Mouse (Mus musculus) bone marrow, adult 2 months (tissue): ENCODE data around the gene Traf2. TPM values are rescaled to one million over a fixed set of nuclear protein-coding genes. Genes with fewer than 3 reads are reported as not detected.

Experiments
- H3K27ac ChIP-seq: fragments of 200-500 bp; 2 replicates; pipeline ENCODE4 v1.5.1; 2012; ENCODE audit warnings: low read depth, mild to moderate bottlenecking, control low read depth, inconsistent platforms, low read length; ENCODE audit not compliant: control insufficient read depth, poor library complexity, insufficient read depth
- H3K4me1 ChIP-seq: fragments of 200-500 bp; 2 replicates; pipeline ENCODE4 v1.6.1; 2011; ENCODE audit warnings: low read length; ENCODE audit not compliant: control insufficient read depth, insufficient read depth
- H3K4me3 ChIP-seq: fragments of 200-500 bp; replicated peaks from 2 replicates; pipeline ENCODE3; 2011; ENCODE audit warnings: mild to moderate bottlenecking, low read depth, low read length, control low read depth; ENCODE audit not compliant: control insufficient read depth
- CTCF ChIP-seq: fragments of 200-500 bp; IDR thresholded peaks from 2 replicates; pipeline ENCODE4 v1.5.1; 2011; ENCODE audit warnings: low read length, control low read depth; ENCODE audit not compliant: control insufficient read depth, insufficient read depth
- POLR2A ChIP-seq: fragments of 200-500 bp; IDR thresholded peaks from 2 replicates; pipeline ENCODE4 v1.6.1; 2011; ENCODE audit warnings: low read depth, mild to moderate bottlenecking, control low read depth, low read length, borderline replicate concordance; ENCODE audit not compliant: control insufficient read depth
- WGBS: fragments of 180-500 bp; shearing (Covaris S2); methylation state at CpG from one replicate; pipeline ENCODE4 v1.1.7; 2018; 5-methylcytosine and 5-hydroxymethylcytosine counted together
- polyA plus RNA-seq: library from polyadenylated mRNA; stranded (reverse); fragments of >200 nt; gene quantifications from 2 replicates; pipeline ENCODE4 v1.2.4, GENCODE M21; 2011; ENCODE audit warnings: low replicate concordance; ENCODE audit not compliant: missing spikeins, insufficient read depth, insufficient read length

Gene Traf2
- polyA plus RNA-seq, 1 experiment, result 22.7 TPM

- Histone ChIP-seq H3K27ac (no peak overlapping the region), H3K4me1 (no peaks in the 10 kb centered on the region; the same call in 1 of the 2 replicates), H3K4me3 (no peak overlapping the region)
- TF ChIP-seq POLR2A, result no peak
- TF ChIP-seq CTCF, result no peak
- WGBS, result 94% methylated on average over 4 of the region's 4 CpGs
These were observed 6.2 kb downstream of the Traf2 start for GRCm38 (mm10) chr2:25540541-25540948.

- Histone ChIP-seq H3K4me3 (no peak overlapping the region), H3K27ac (no peak overlapping the region), H3K4me1 (no peaks in the 10 kb centered on the region; the same call in 1 of the 2 replicates)
- TF ChIP-seq CTCF, result no peak
- no peak for TF ChIP-seq POLR2A
- 89% methylated on average over 8 of the region's 8 CpGs for WGBS
These were observed 10.2 kb downstream of the Traf2 start for GRCm38 (mm10) chr2:25536531-25536930.

GRCm38 (mm10) chr2:25534866-25535182, 11.9 kb downstream of the Traf2 start:
- 91% methylated on average over 2 of the region's 2 CpGs for WGBS
- TF ChIP-seq POLR2A (no peak), CTCF (no peak)
- Histone ChIP-seq H3K4me3 (no peak overlapping the region), H3K4me1 (no peaks in the 10 kb centered on the region; the same call in 1 of the 2 replicates), H3K27ac (peak overlapping the region; percentile 26; the same call in 1 of the 2 replicates)

GRCm38 (mm10) chr2:25534178-25534865, 12.4 kb downstream of the Traf2 start:
- TF ChIP-seq CTCF (no peak), POLR2A (no peak)
- H3K4me1 ChIP-seq, result no peaks in the 10 kb centered on the region; the same call in 1 of the 2 replicates
- peak overlapping the region; percentile 26; the same call in 1 of the 2 replicates for H3K27ac ChIP-seq
- no peak overlapping the region for H3K4me3 ChIP-seq
- 56% methylated on average over 3 of the region's 3 CpGs for WGBS

- Histone ChIP-seq H3K4me3 (no peak overlapping the region), H3K27ac (peak overlapping the region; percentile 63), H3K4me1 (no peaks in the 10 kb centered on the region; the same call in 1 of the 2 replicates)
- WGBS, result 91% methylated on average over 2 of the region's 2 CpGs
- TF ChIP-seq POLR2A (no peak), CTCF (no peak)
These were observed 13.0 kb downstream of the Traf2 start for GRCm38 (mm10) chr2:25533707-25534106.

GRCm38 (mm10) chr2:25526510-25527302, 20.0 kb downstream of the Traf2 start:
- TF ChIP-seq POLR2A (no peak), CTCF (no peak)
- Histone ChIP-seq H3K4me1 (no peaks in the 10 kb centered on the region; the same call in 1 of the 2 replicates), H3K27ac (no peak overlapping the region), H3K4me3 (no peak overlapping the region)
- 80% methylated on average over 9 of the region's 9 CpGs for WGBS

GRCm38 (mm10) chr2:25509912-25510311, 36.8 kb downstream of the Traf2 start:
- peak; percentile 36 for TF ChIP-seq CTCF
- no peak for TF ChIP-seq POLR2A
- WGBS, result 72% methylated on average over 3 of the region's 3 CpGs
- Histone ChIP-seq H3K4me3 (no peak overlapping the region), H3K4me1 (no peaks in the 10 kb centered on the region), H3K27ac (no peak overlapping the region)

- Histone ChIP-seq H3K4me1 (peaks cover under 1% of the 10 kb centered on the region; the same call in 1 of the 2 replicates), H3K4me3 (no peak overlapping the region), H3K27ac (no peak overlapping the region)
- TF ChIP-seq CTCF, result 0 out of 2 replicates have a peak, but pooled peaks have one; percentile 11
- TF ChIP-seq POLR2A, result no peak
- WGBS, result 56% methylated on average over 5 of the region's 5 CpGs
These were observed 39.8 kb downstream of the Traf2 start for GRCm38 (mm10) chr2:25506964-25507363.
